Mouse (Mus musculus) ES-Bruce4 (cell line): ENCODE measurements at regions not wholly inside any gene's neighbourhood (a gene's known extent, or its start where the extent isn't known, plus 50 kb on each side); places are given as distances from the start of the nearest gene placed in this dataset.

Experiments
- CTCF ChIP-seq: IDR thresholded peaks from one replicate; pipeline ENCODE4 v1.8.1; 2011; ENCODE audit warnings: low read depth, low read length
- EP300 ChIP-seq: IDR thresholded peaks from 2 replicates; pipeline ENCODE4 v1.6.1; 2011; ENCODE audit warnings: low read depth, low read length; ENCODE audit not compliant: insufficient read depth
- POLR2A ChIP-seq: IDR thresholded peaks from one replicate; pipeline ENCODE4 v1.8.1; 2011; ENCODE audit warnings: low read length; ENCODE audit not compliant: insufficient read depth

DNA sequence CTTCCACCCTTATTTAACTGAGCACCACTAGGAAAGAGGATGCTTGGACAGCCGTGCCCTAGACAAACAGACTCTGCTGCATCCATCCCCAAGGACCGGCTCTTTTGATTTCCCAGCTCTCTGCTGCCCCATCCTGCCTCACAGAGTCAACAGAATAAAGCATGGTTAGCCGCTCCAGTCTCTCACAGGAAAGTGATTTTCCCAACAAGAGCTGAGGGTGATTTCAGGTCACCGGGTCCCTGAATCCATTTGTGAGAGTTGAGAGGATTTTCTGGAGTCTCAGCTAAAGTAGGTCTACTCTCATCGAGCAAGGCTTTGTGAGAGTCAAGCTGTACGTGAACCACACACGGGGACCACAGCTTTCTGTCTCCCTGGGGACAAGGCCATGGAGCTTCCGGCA is 95.6 kb upstream of the A430005L14Rik start:
- TF ChIP-seq CTCF (no peak), POLR2A (no peak), EP300 (no peak)
